Mouse (Mus musculus) layer of hippocampus, adult 8-10 months (tissue): Measurements from ENCODE around the gene Pex14. TPM values are rescaled to one million over a fixed set of nuclear protein-coding genes. Genes with fewer than 3 reads are reported as not detected.

Source experiments
- DNase-seq, 2 experiments: peaks; one replicate each; pipeline ENCODE4 v3.0.0; 2022; ENCODE audit warnings: low spot score in 2 of 2
- total RNA-seq, 4 experiments: library from RNA; stranded (reverse); gene quantifications; 2 replicates each; pipeline ENCODE4 v1.2.4; 2022

The Pex14 gene
- total RNA-seq, 4 experiments from 2014 or later, result 44.2 to 48.7 (median 46.2) TPM

- no peak for DNase-seq
These were observed 42.2 kb downstream of the Pex14 start for GRCm38 (mm10) chr4:149057470-149057869.

GRCm38 (mm10) chr4:149056957-149057356, 42.7 kb downstream of the Pex14 start:
- no peak for DNase-seq

- no peak for DNase-seq
These were observed 43.8 kb downstream of the Pex14 start for GRCm38 (mm10) chr4:149055847-149056246.

GRCm38 (mm10) chr4:149049351-149050159, 50.1 kb downstream of the Pex14 start:
- DNase-seq, result no peak

GRCm38 (mm10) chr4:149048625-149049228, 50.9 kb downstream of the Pex14 start:
- DNase-seq, result no peak

GRCm38 (mm10) chr4:149047360-149047759, 52.3 kb downstream of the Pex14 start:
- DNase-seq, result no peak

- no peak for DNase-seq
These were observed 53.8 kb downstream of the Pex14 start for GRCm38 (mm10) chr4:149045885-149046284.

GRCm38 (mm10) chr4:149040289-149040688, 59.4 kb downstream of the Pex14 start:
- no peak for DNase-seq

- DNase-seq, result no peak
These were observed 62.0 kb downstream of the Pex14 start for GRCm38 (mm10) chr4:149037706-149038105.

- no peak for DNase-seq
These were observed 63.1 kb downstream of the Pex14 start for GRCm38 (mm10) chr4:149036592-149036991.

GRCm38 (mm10) chr4:149031507-149031906, 68.2 kb downstream of the Pex14 start:
- no peak for DNase-seq

- no peak for DNase-seq
These were observed 72.1 kb downstream of the Pex14 start for GRCm38 (mm10) chr4:149027571-149027970.

- DNase-seq, result peak in 1 of 2 experiments; percentile 22
These were observed 74.4 kb downstream of the Pex14 start for GRCm38 (mm10) chr4:149025242-149025641.

GRCm38 (mm10) chr4:149021021-149021420, 78.7 kb downstream of the Pex14 start:
- no peak for DNase-seq

- DNase-seq, result no peak
These were observed 80.2 kb downstream of the Pex14 start for GRCm38 (mm10) chr4:149019456-149019855.

GRCm38 (mm10) chr4:149006756-149007155, 92.9 kb downstream of the Pex14 start:
- no peak for DNase-seq

GRCm38 (mm10) chr4:149006107-149006506, 93.6 kb downstream of the Pex14 start:
- DNase-seq, result no peak

- DNase-seq, result no peak
These were observed 97.1 kb downstream of the Pex14 start for GRCm38 (mm10) chr4:149002441-149003093.

- DNase-seq, result no peak
These were observed 98.2 kb downstream of the Pex14 start for GRCm38 (mm10) chr4:149001515-149001914.

- DNase-seq, result no peak
These were observed 98.9 kb downstream of the Pex14 start for GRCm38 (mm10) chr4:149000746-149001145.

- no peak for DNase-seq
These were observed 105.7 kb downstream of the Pex14 start for GRCm38 (mm10) chr4:148993948-148994347.

- DNase-seq, result no peak
These were observed 109.6 kb downstream of the Pex14 start for GRCm38 (mm10) chr4:148990038-148990437.
